Mouse (Mus musculus) MEL (cell line): Measurements from ENCODE around the gene Gm20388.

Experiments used
- CHD2 ChIP-seq: IDR thresholded peaks from 2 replicates; pipeline ENCODE4 v1.6.1; 2011; ENCODE audit warnings: low read length, improper control_type of control experiment
- CTCF ChIP-seq, 3 experiments: IDR thresholded peaks in 2 of 3; conservative IDR thresholded peaks in 1 of 3; 2 replicates each; pipeline ENCODE4 v1.5.1; 2011 to 2012; ENCODE audit warnings: low read length in 3 of 3, low read depth in 2 of 3, mild to moderate bottlenecking in 2 of 3, improper control_type of control experiment in 1 of 3, inconsistent platforms in 1 of 3, mixed read lengths in 1 of 3, moderate library complexity in 1 of 3; ENCODE audit not compliant: control insufficient read depth in 1 of 3, insufficient read depth in 1 of 3, poor library complexity in 1 of 3, severe bottlenecking in 1 of 3
- JUND ChIP-seq: IDR thresholded peaks from 2 replicates; pipeline ENCODE4 v1.6.1; 2011; ENCODE audit warnings: low read depth, mild to moderate bottlenecking, improper control_type of control experiment, low read length
- POLR2A ChIP-seq, 2 experiments: IDR thresholded peaks; 2 replicates each; pipeline ENCODE4 v1.6.1; 2011 to 2012; ENCODE audit warnings: low read length in 2 of 2, mild to moderate bottlenecking in 2 of 2, control low read depth in 1 of 2, improper control_type of control experiment in 1 of 2, low read depth in 1 of 2, moderate library complexity in 1 of 2; ENCODE audit not compliant: control insufficient read depth in 1 of 2, insufficient read depth in 1 of 2, poor library complexity in 1 of 2

DNA sequence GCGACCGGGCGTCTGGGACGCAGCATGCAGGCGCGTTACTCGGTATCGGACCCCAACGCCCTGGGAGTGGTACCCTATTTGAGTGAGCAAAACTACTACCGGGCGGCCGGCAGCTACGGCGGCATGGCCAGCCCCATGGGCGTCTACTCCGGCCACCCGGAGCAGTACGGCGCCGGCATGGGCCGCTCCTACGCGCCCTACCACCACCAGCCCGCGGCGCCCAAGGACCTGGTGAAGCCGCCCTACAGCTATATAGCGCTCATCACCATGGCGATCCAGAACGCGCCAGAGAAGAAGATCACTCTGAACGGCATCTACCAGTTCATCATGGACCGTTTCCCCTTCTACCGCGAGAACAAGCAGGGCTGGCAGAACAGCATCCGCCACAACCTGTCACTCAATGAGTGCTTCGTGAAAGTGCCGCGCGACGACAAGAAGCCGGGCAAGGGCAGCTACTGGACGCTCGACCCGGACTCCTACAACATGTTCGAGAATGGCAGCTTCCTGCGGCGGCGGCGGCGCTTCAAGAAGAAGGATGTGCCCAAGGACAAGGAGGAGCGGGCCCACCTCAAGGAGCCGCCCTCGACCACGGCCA, 1206.0 kb downstream of the Gm20388 start:
- TF ChIP-seq POLR2A (IDR thresholded peaks at IDR 0.05; ENCODE audit: control insufficient read depth in 1 of 2, insufficient read depth in 1 of 2, low read depth in 1 of 2, low read length in 2 of 2, poor library complexity in 1 of 2), result no peak
- no peak for TF ChIP-seq CHD2
- no peak; a peak in 1 of 6 replicates for TF ChIP-seq CTCF (IDR thresholded peaks at IDR 0.05 in 2 of 3, conservative IDR thresholded peaks at IDR 0.05 in 1 of 3; ENCODE audit: control insufficient read depth in 1 of 3, insufficient read depth in 1 of 3, low read depth in 2 of 3, low read length in 3 of 3, poor library complexity in 1 of 3, severe bottlenecking in 1 of 3)
- no peak for TF ChIP-seq JUND
